Mouse (Mus musculus): ENCODE data around the gene Scn4a. TPM values are rescaled to one million over a fixed set of nuclear protein-coding genes. Genes with fewer than 3 reads are reported as not detected.
A peak's percentile ranks its signal among the peaks of the same experiment; 100 is the strongest.

The Scn4a gene
- polyA plus RNA-seq, 1 experiment from 2014 or later = 0.05 TPM

GRCm38 (mm10) chr11:106305348-106306064 is 47.6 kb downstream of the Scn4a start:
- Histone ChIP-seq H3K27me3 (ENCODE audit: insufficient read depth, poor library complexity, severe bottlenecking) (no peaks in the 10 kb centered on the region), H3K27ac (no peak overlapping the region), H3K9me3 (no peaks in the 10 kb centered on the region), H3K4me1 (replicated peaks) (peaks cover 8% of the 10 kb centered on the region; the same call in 1 of the 2 replicates), H3K4me3 (no peak overlapping the region), H3K36me3 (no peaks in the 10 kb centered on the region)
- no peak for DNase-seq (ENCODE audit: low spot score)
- 86% methylated on average over 10 of the region's 10 CpGs for WGBS

GRCm38 (mm10) chr11:106302634-106303033 is 50.5 kb downstream of the Scn4a start:
- H3K9me3 ChIP-seq = no peaks in the 10 kb centered on the region
- no peaks in the 10 kb centered on the region for H3K36me3 ChIP-seq
- H3K4me3 ChIP-seq = no peak overlapping the region
- H3K27ac ChIP-seq = no peak overlapping the region
- H3K27me3 ChIP-seq (ENCODE audit: insufficient read depth, poor library complexity, severe bottlenecking) = no peaks in the 10 kb centered on the region
- no peaks in the 10 kb centered on the region for H3K4me1 ChIP-seq (replicated peaks)
- peak; percentile 77 for DNase-seq (ENCODE audit: low spot score)
- 26% methylated on average over 2 of the region's 2 CpGs for WGBS

- DNase-seq (ENCODE audit: low spot score) = no peak
- H3K4me1 ChIP-seq (replicated peaks) = no peaks in the 10 kb centered on the region
- H3K4me3 ChIP-seq = no peak within 1 kb of the TSS
- H3K27me3 ChIP-seq (ENCODE audit: insufficient read depth, poor library complexity, severe bottlenecking) = no peaks in the 10 kb centered on the region
- 86% methylated on average over 9 of the region's 9 CpGs for WGBS
- 0 out of 2 replicates have a peak within 1 kb of the TSS, but pooled peaks have one; percentile 3 for H3K27ac ChIP-seq
- H3K36me3 ChIP-seq = no peaks in the 10 kb centered on the region
- no peaks in the 10 kb centered on the region for H3K9me3 ChIP-seq
Observed at GRCm38 (mm10) chr11:106301765-106302164, 51.3 kb downstream of the Scn4a start, which contains the start of gene Gh. Gh (minus strand) TSS chr11:106301865.

DNA sequence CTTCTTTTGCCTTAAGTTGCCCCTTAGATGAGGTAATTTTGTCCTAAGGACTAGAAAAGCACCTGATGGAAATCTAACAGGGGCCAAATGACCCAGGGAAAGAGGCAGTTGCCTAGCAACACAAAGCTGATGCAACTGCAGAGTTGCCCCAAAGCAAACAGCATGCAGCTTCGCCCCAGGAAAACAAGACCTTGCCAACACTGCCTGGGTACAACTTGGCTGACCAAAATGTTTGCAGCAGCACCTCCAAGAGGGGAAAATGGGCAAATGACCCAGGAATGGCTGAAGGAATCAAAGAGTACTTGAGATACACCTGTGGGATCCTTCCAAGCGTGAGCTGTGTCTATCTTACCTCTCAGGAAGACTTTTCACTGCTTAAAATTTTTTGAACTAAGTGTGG is 61.2 kb downstream of the Scn4a start:
- no peak overlapping the region for H3K4me3 ChIP-seq
- 90% methylated on average over 2 of the region's 2 CpGs for WGBS
- H3K9me3 ChIP-seq = no peaks in the 10 kb centered on the region
- H3K36me3 ChIP-seq = no peaks in the 10 kb centered on the region
- no peak for DNase-seq (ENCODE audit: low spot score)
- peaks cover 3% of the 10 kb centered on the region for H3K4me1 ChIP-seq (replicated peaks)
- H3K27ac ChIP-seq = no peak overlapping the region
- H3K27me3 ChIP-seq (ENCODE audit: insufficient read depth, poor library complexity, severe bottlenecking) = no peaks in the 10 kb centered on the region

GRCm38 (mm10) chr11:106290376-106290775 is 62.7 kb downstream of the Scn4a start:
- Histone ChIP-seq H3K27me3 (ENCODE audit: insufficient read depth, poor library complexity, severe bottlenecking) (no peaks in the 10 kb centered on the region), H3K27ac (no peak overlapping the region), H3K36me3 (no peaks in the 10 kb centered on the region), H3K4me3 (no peak overlapping the region), H3K4me1 (replicated peaks) (peaks cover 5% of the 10 kb centered on the region), H3K9me3 (no peaks in the 10 kb centered on the region)
- no peak for DNase-seq (ENCODE audit: low spot score)
- WGBS = 93% methylated on average over 5 of the region's 5 CpGs

DNA sequence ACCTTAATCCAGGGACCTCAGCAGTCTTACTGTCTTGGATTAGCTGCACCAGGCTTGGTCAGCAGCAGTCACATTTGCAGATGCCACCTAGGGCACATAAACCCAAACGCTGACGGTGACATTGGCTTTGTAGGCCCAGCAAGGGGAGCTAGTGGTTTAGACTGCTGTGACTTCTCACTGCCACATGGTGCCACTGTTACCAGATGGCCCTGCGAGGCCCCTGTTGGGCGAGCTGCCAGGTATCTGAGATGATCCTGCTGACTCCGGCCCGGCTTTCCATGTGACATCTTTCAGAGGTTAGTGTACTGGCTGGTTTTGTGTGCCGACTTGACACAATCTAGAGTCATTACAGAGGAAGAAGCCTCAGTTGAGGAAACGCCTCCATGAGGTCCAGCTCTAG is 63.7 kb downstream of the Scn4a start:
- no peak overlapping the region for H3K27ac ChIP-seq
- no peak for DNase-seq (ENCODE audit: low spot score)
- H3K4me1 ChIP-seq (replicated peaks) = peaks cover 5% of the 10 kb centered on the region
- no peak overlapping the region for H3K4me3 ChIP-seq
- no peaks in the 10 kb centered on the region for H3K9me3 ChIP-seq
- H3K36me3 ChIP-seq = no peaks in the 10 kb centered on the region
- H3K27me3 ChIP-seq (ENCODE audit: insufficient read depth, poor library complexity, severe bottlenecking) = no peaks in the 10 kb centered on the region
- WGBS = 74% methylated on average over 8 of the region's 8 CpGs

DNA sequence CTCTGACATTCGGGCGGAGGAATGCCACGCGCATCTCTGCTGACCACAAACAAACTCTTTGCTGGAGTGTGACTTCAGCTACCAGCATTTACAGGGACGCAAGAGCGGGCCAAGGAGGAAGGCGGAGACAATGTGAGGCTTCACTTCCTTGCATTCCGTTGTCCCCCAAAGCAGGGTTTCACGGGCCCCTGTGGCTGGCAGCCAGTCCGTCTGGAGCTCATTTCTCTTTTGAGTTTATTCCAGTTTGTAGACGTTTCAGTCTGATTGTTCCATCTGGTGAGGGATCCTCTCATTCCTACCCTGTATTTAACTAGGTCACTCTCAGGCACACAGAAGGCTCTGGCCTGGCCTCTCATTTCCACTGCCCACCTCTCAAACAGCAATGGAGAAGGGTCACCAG is 66.1 kb downstream of the Scn4a start:
- no peak overlapping the region for H3K27ac ChIP-seq
- H3K27me3 ChIP-seq (ENCODE audit: insufficient read depth, poor library complexity, severe bottlenecking) = no peaks in the 10 kb centered on the region
- peaks cover 10% of the 10 kb centered on the region for H3K4me1 ChIP-seq (replicated peaks)
- no peaks in the 10 kb centered on the region for H3K9me3 ChIP-seq
- H3K36me3 ChIP-seq = no peaks in the 10 kb centered on the region
- H3K4me3 ChIP-seq = no peak overlapping the region
- no peak for DNase-seq (ENCODE audit: low spot score)
- WGBS = 72% methylated on average over 11 of the region's 11 CpGs

DNA sequence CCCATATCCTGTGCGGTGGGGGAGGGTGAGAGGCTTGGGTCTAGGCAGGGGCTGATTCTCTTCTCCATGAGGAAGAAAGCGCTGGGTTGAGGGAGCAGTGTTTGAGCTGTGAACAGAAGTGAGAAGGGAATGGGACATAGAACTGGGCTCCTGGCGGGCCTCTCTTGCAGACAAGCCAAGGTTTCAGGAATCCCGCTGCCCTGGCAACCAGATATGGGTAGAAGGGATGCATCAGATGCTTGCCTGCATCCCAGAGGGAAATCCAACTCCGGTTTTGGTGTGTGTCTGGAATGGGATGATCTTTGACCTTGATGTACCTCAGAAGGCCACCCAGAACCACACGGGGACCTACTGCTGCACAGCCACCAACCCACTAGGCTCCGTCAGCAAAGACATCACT is 66.9 kb downstream of the Scn4a start:
- no peak overlapping the region for H3K4me3 ChIP-seq
- H3K36me3 ChIP-seq = no peaks in the 10 kb centered on the region
- WGBS = 87% methylated on average over 7 of the region's 7 CpGs
- no peaks in the 10 kb centered on the region for H3K27me3 ChIP-seq (ENCODE audit: insufficient read depth, poor library complexity, severe bottlenecking)
- H3K27ac ChIP-seq = no peak overlapping the region
- DNase-seq (ENCODE audit: low spot score) = no peak
- H3K4me1 ChIP-seq (replicated peaks) = peaks cover 14% of the 10 kb centered on the region
- no peaks in the 10 kb centered on the region for H3K9me3 ChIP-seq

- Histone ChIP-seq H3K9me3 (no peaks in the 10 kb centered on the region), H3K27me3 (ENCODE audit: insufficient read depth, poor library complexity, severe bottlenecking) (no peaks in the 10 kb centered on the region), H3K27ac (no peak overlapping the region), H3K36me3 (no peaks in the 10 kb centered on the region), H3K4me3 (no peak overlapping the region), H3K4me1 (replicated peaks) (peaks cover 14% of the 10 kb centered on the region)
- 74% methylated on average over 8 of the region's 8 CpGs for WGBS
- no peak for DNase-seq (ENCODE audit: low spot score)
Observed at GRCm38 (mm10) chr11:106284126-106284525, 69.0 kb downstream of the Scn4a start.

GRCm38 (mm10) chr11:106283371-106283770 is 69.7 kb downstream of the Scn4a start:
- no peaks in the 10 kb centered on the region for H3K36me3 ChIP-seq
- H3K4me1 ChIP-seq (replicated peaks) = peaks cover 14% of the 10 kb centered on the region
- DNase-seq (ENCODE audit: low spot score) = no peak
- H3K4me3 ChIP-seq = no peak overlapping the region
- 81% methylated on average over 4 of the region's 4 CpGs for WGBS
- H3K27me3 ChIP-seq (ENCODE audit: insufficient read depth, poor library complexity, severe bottlenecking) = no peaks in the 10 kb centered on the region
- H3K9me3 ChIP-seq = no peaks in the 10 kb centered on the region
- no peak overlapping the region for H3K27ac ChIP-seq

- Histone ChIP-seq H3K4me3 (no peak overlapping the region), H3K27me3 (ENCODE audit: insufficient read depth, poor library complexity, severe bottlenecking) (peaks cover 8% of the 10 kb centered on the region; the same call in 1 of the 2 replicates), H3K27ac (no peak overlapping the region), H3K9me3 (no peaks in the 10 kb centered on the region), H3K4me1 (replicated peaks) (peaks cover 14% of the 10 kb centered on the region), H3K36me3 (no peaks in the 10 kb centered on the region)
- no peak for DNase-seq (ENCODE audit: low spot score)
- 85% methylated on average over 6 of the region's 6 CpGs for WGBS
Observed at GRCm38 (mm10) chr11:106282452-106282851, 70.6 kb downstream of the Scn4a start.

GRCm38 (mm10) chr11:106276454-106276853 is 76.6 kb downstream of the Scn4a start, which contains the start of gene Tcam1:
Tcam1 (plus strand) TSS chr11:106276672.
- Histone ChIP-seq H3K4me1 (replicated peaks) (peaks cover 29% of the 10 kb centered on the region), H3K9me3 (no peaks in the 10 kb centered on the region), H3K36me3 (no peaks in the 10 kb centered on the region), H3K27ac (peak within 1 kb of the TSS; percentile 8; the same call in 1 of the 2 replicates), H3K27me3 (ENCODE audit: insufficient read depth, poor library complexity, severe bottlenecking) (peaks cover 12% of the 10 kb centered on the region; the same call in 1 of the 2 replicates), H3K4me3 (peak within 1 kb of the TSS; percentile 20)
- peak; percentile 94 for DNase-seq (ENCODE audit: low spot score)
- WGBS = 12% methylated on average over 25 of the region's 25 CpGs

- H3K4me1 ChIP-seq (replicated peaks) = peaks cover 44% of the 10 kb centered on the region
- peaks cover 6% of the 10 kb centered on the region; the same call in 1 of the 2 replicates for H3K36me3 ChIP-seq
- H3K27me3 ChIP-seq (ENCODE audit: insufficient read depth, poor library complexity, severe bottlenecking) = peaks cover 12% of the 10 kb centered on the region; the same call in 1 of the 2 replicates
- peak overlapping the region; percentile 17 for H3K27ac ChIP-seq
- peak; percentile 21 for DNase-seq (ENCODE audit: low spot score)
- 89% methylated on average over 7 of the region's 7 CpGs for WGBS
- H3K9me3 ChIP-seq = no peaks in the 10 kb centered on the region
- no peak overlapping the region for H3K4me3 ChIP-seq
Observed at GRCm38 (mm10) chr11:106274971-106275411, 78.1 kb downstream of the Scn4a start.

Measured in hindbrain, embryonic 10.5 days (tissue).